Mouse (Mus musculus) heart, adult 2 months (tissue): ENCODE data around the gene Nme6. TPM values are rescaled to one million over a fixed set of nuclear protein-coding genes. Genes with fewer than 3 reads are reported as not detected.
"Not testable (repeated sequence)": the region's sequence is repeated elsewhere in the genome, so short reads cannot be mapped to it uniquely, and the experiment has no call there.

Experiments
- DNase-seq, 2 experiments: peaks; one replicate each; pipeline ENCODE4 v3.0.0; 2021
- H3K27ac ChIP-seq: fragments of 200-600 bp; 2 replicates; pipeline ENCODE4 v1.8.1; 2022
- H3K27me3 ChIP-seq: fragments of 200-500 bp; 2 replicates; pipeline ENCODE4 v1.6.1; 2012; ENCODE audit warnings: mild to moderate bottlenecking, low read length, inconsistent platforms, mixed read lengths; ENCODE audit not compliant: control insufficient read depth, insufficient read depth
- H3K36me3 ChIP-seq: fragments of 200-500 bp; 2 replicates; pipeline ENCODE4 v1.6.1; 2012; ENCODE audit warnings: low read length, inconsistent platforms; ENCODE audit not compliant: control insufficient read depth, insufficient read depth
- H3K4me1 ChIP-seq: fragments of 200-500 bp; 2 replicates; pipeline ENCODE4 v1.6.1; 2011; ENCODE audit warnings: low read length; ENCODE audit not compliant: control insufficient read depth, insufficient read depth
- H3K4me3 ChIP-seq: fragments of 200-600 bp; 2 replicates; pipeline ENCODE4 v1.8.1; 2022
- H3K79me2 ChIP-seq: fragments of 200-500 bp; replicated peaks from 2 replicates; pipeline ENCODE4 v1.6.1; 2012; ENCODE audit warnings: mild to moderate bottlenecking, inconsistent platforms, low read length, moderate library complexity, mixed read lengths; ENCODE audit not compliant: control insufficient read depth, insufficient read depth
- H3K9ac ChIP-seq: fragments of 200-500 bp; 2 replicates; pipeline ENCODE4 v1.6.1; 2012; ENCODE audit warnings: low read depth, mild to moderate bottlenecking, control low read depth, inconsistent platforms, low read length, mixed read lengths
- CTCF ChIP-seq: fragments of 200-600 bp; IDR thresholded peaks from 2 replicates; pipeline ENCODE4 v1.8.1; 2022; ENCODE audit warnings: antibody characterized with exemption, mild to moderate bottlenecking, moderate library complexity
- EP300 ChIP-seq: fragments of 200-500 bp; IDR thresholded peaks from 2 replicates; pipeline ENCODE4 v1.6.1; 2011; ENCODE audit warnings: low read depth, low read length, control low read depth; ENCODE audit not compliant: insufficient read depth
- POLR2A ChIP-seq: fragments of 200-500 bp; IDR thresholded peaks from 2 replicates; pipeline ENCODE4 v1.6.1; 2011; ENCODE audit warnings: mild to moderate bottlenecking, low read depth, low read length, control low read depth; ENCODE audit not compliant: insufficient read depth
- WGBS: fragments of 180-500 bp; shearing (Covaris S2); methylation state at CpG from one replicate; pipeline ENCODE4 v1.1.7; 2018; 5-methylcytosine and 5-hydroxymethylcytosine counted together
- intact Hi-C: fragments of 180-260 bp; cut with DNase I; formaldehyde crosslinking; loops from one replicate; pipeline ENCODE4 v1.15.1; 2025
- long read RNA-seq: library from polyadenylated mRNA; stranded (forward); transcript quantifications from one replicate; pipeline ENCODE4 v2.0.0, GENCODE M21; 2021
- polyA plus RNA-seq: library from polyadenylated mRNA; depleted of rRNA; stranded (reverse); fragments of >200 nt; gene quantifications from 2 replicates; pipeline ENCODE4 v1.2.3, GENCODE M21; 2012; rRNA removed
- total RNA-seq, 2 experiments: library from RNA; stranded (reverse); gene quantifications; 2 replicates each; pipeline ENCODE4 v1.2.3; 2021

Nme6 gene
- total RNA-seq = 10 to 100 TPM; 20.1 to 20.6 TPM
- polyA plus RNA-seq = 31.0 and 43.0 TPM in 2 replicates
- long read RNA-seq, transcript Nme6-201 (7 exons, 1,074 nt) = major isoform, 6 of 17 reads
- long read RNA-seq, partial matches to known transcripts = 2 of 17 reads
- long read RNA-seq, other reads (novel, unspliced or antisense) = 1 of 17 reads

DNA sequence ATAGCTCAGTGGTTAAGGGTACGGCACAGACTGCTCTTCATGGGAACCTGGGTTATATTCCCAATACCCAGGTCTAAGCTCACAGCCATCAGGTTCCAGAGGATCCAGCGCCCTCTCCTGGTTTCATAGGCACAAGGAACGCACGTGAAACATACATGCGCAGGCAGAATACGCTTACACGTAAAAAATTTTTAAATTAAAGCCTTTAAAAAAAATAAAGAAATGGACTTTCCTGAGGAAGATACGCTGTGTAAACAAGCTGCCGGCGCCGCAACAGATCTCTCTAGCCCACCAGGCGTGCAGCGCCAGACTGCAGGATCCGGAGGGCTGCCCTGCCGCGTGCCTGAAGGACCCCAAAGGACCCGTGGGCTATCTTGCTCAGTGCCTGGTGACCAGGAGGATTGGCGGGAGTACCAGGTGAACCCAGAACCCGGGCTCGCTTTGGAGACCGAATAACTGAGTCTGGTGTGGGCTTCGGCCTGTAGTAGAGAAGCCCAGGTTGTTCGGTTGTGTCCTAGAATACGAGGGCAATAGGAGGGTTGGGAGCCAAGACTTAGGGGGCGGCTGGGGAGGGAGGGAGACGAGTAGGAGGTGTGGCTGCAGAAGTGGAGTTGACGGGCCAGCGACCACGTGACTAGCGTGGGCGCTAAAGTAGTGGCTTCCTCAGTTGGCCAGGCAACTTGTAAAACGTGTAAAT lies at the start of gene Nme6:
Gene Nme6 (plus strand): TSS at position 359 of the 697 bp plus-strand sequence.
- TF ChIP-seq CTCF = peak; percentile 90
- TF ChIP-seq EP300 = 0 out of 2 replicates have a peak, but pooled peaks have one; percentile 51
- peak; percentile 83 for TF ChIP-seq POLR2A
- no peaks in the 10 kb centered on the region for H3K27me3 ChIP-seq
- intact Hi-C loops = loop anchor here (10.0 kb wide), 1 partner anchor 148 kb away; no protein-coding TSS in a partner anchor
- no peaks in the 10 kb centered on the region for H3K79me2 ChIP-seq
- H3K36me3 ChIP-seq = no peaks in the 10 kb centered on the region
- under 1% methylated on average over 32 of the region's 32 CpGs for WGBS
- peak; percentile 89 to 91 for DNase-seq
- peaks cover 6% of the 10 kb centered on the region for H3K4me1 ChIP-seq
- H3K4me3 ChIP-seq = peak within 1 kb of the TSS; percentile 59
- H3K27ac ChIP-seq = peak within 1 kb of the TSS; percentile 92
- peak within 1 kb of the TSS; percentile 65 for H3K9ac ChIP-seq

DNA sequence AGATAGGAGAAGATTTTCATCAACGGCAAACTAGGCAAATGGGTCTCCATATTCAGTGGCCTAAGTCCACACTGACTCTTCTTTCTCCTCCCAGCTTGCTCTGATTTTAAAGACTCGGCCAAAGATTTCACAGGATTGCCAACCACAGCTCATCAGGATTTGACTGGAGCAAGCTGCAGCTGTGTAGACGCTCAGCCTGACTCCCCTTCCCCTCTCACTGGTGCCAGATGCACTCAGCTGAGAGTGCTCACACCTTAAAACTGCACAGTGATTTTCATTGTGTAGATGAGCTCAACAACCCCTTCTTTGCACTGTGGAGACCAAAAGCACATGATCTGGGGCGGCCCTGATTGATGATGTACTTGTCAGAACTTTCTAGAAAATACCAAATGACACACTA lies 42.0 kb upstream of the Nme6 start, which contains the start of gene Fbxw27:
Gene Fbxw27 (minus strand): TSS at position 101 of the 400 bp plus-strand sequence.
- whole genome bisulfite sequencing = 72% methylated on average over 4 of the region's 4 CpGs

GRCm38 (mm10) chr9:109795221-109795620 lies 37.3 kb upstream of the Nme6 start:
- no peak for TF ChIP-seq CTCF
- no peak for TF ChIP-seq EP300
- TF ChIP-seq POLR2A = no peak
- H3K9ac ChIP-seq = no peak overlapping the region
- H3K79me2 ChIP-seq = no peaks in the 10 kb centered on the region
- DNase-seq = no peak
- WGBS = 95% methylated on average over 2 of the region's 2 CpGs
- H3K4me3 ChIP-seq = no peak overlapping the region
- H3K27ac ChIP-seq = no peak overlapping the region
- no peaks in the 10 kb centered on the region for H3K4me1 ChIP-seq
- intact Hi-C loops = no loop called here
- H3K27me3 ChIP-seq = no peaks in the 10 kb centered on the region
- no peaks in the 10 kb centered on the region for H3K36me3 ChIP-seq

More for the DNA sequence above, 42.0 kb upstream of the Nme6 start, which contains the start of gene Fbxw27:
- H3K79me2 ChIP-seq, H3K27ac ChIP-seq, H3K4me3 ChIP-seq, intact Hi-C loops, H3K9ac ChIP-seq, H3K27me3 ChIP-seq, H3K36me3 ChIP-seq, DNase-seq, H3K4me1 ChIP-seq: not testable (repeated sequence)

DNA sequence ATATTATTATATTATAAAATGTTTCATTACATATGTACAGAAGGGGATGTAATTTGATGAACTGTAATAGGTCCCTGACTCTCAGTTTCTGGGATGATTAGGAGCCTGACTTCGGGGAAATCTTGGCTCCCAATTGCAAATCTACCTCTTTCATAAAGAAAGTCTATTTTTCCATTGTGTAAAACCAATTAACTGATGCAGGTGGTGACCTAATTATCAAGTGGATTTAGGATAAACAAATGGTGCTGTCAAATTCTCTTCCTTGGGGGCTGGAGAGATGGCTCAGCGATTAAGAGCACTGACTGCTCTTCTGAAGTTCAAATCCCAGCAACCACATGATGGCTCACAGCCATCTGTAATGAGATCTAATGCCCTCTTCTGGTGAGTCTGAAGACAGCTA lies 36.7 kb upstream of the Nme6 start:
- WGBS = 70% methylated on average over 2 of the region's 2 CpGs

GRCm38 (mm10) chr9:109798051-109798450 lies 34.5 kb upstream of the Nme6 start:
- Histone ChIP-seq H3K27ac (no peak overlapping the region), H3K9ac (no peak overlapping the region), H3K36me3 (no peaks in the 10 kb centered on the region), H3K27me3 (no peaks in the 10 kb centered on the region), H3K79me2 (no peaks in the 10 kb centered on the region), H3K4me3 (no peak overlapping the region), H3K4me1 (no peaks in the 10 kb centered on the region)
- intact Hi-C loops = no loop called here
- DNase-seq = no peak
- TF ChIP-seq EP300 (no peak), POLR2A (no peak), CTCF (peak; percentile 58)
- WGBS = 91% methylated on average over 1 of the region's 1 CpGs

More for the DNA sequence above, 36.7 kb upstream of the Nme6 start:
- DNase-seq = no peak
- H3K9ac ChIP-seq = no peak overlapping the region
- no peaks in the 10 kb centered on the region for H3K79me2 ChIP-seq
- no peak overlapping the region for H3K4me3 ChIP-seq
- no peaks in the 10 kb centered on the region for H3K27me3 ChIP-seq
- H3K4me1 ChIP-seq = no peaks in the 10 kb centered on the region
- TF ChIP-seq CTCF (no peak), POLR2A (no peak), EP300 (no peak)
- no peak overlapping the region for H3K27ac ChIP-seq
- intact Hi-C loops = no loop called here
- H3K36me3 ChIP-seq = no peaks in the 10 kb centered on the region

DNA sequence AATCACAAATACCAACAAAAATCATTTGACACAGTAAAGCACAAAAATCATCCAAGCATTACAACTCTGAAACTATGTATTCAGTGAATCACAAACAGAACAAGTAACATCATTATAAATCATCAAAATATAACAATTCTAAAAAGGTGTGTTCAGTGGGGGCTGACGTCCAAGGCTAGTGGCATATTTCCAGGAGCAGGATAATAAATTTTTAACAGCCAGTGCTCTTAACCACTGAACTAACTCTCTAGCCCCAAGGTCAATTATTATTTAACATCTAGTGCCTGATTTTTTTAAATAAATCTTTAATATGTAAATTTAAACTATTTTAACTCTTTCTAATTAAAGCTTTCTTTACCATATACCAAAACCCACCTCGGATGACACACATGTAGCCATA lies 27.0 kb upstream of the Nme6 start:
- H3K4me1 ChIP-seq, intact Hi-C loops, H3K27ac ChIP-seq, H3K36me3 ChIP-seq, H3K9ac ChIP-seq, DNase-seq, H3K27me3 ChIP-seq, H3K79me2 ChIP-seq, H3K4me3 ChIP-seq: not testable (repeated sequence)
- WGBS = 77% methylated on average over 2 of the region's 2 CpGs
